Mouse (Mus musculus) layer of hippocampus, adult 2 months (tissue): Measurements from ENCODE around the gene Lime1. TPM values are rescaled to one million over a fixed set of nuclear protein-coding genes. Genes with fewer than 3 reads are reported as not detected.

ENCODE experiments used
- DNase-seq, 2 experiments: peaks; one replicate each; pipeline ENCODE4 v3.0.0; 2022; ENCODE audit warnings: low spot score in 2 of 2
- H3K27ac ChIP-seq: fragments of 200-600 bp; 2 replicates; pipeline ENCODE4 v1.8.1; 2022
- H3K4me3 ChIP-seq: fragments of 200-600 bp; 2 replicates; pipeline ENCODE4 v1.8.1; 2022; ENCODE audit warnings: mild to moderate bottlenecking
- CTCF ChIP-seq: fragments of 200-600 bp; conservative IDR thresholded peaks from 2 replicates; pipeline ENCODE4 v1.8.1; 2022; ENCODE audit warnings: antibody characterized with exemption, mild to moderate bottlenecking, moderate library complexity
- total RNA-seq, 2 experiments: library from RNA; stranded (reverse); gene quantifications; 2 replicates each; pipeline ENCODE4 v1.2.3; 2021

Gene Lime1
- total RNA-seq, 2 experiments from 2014 or later = 35.2 to 49.5 TPM

DNA sequence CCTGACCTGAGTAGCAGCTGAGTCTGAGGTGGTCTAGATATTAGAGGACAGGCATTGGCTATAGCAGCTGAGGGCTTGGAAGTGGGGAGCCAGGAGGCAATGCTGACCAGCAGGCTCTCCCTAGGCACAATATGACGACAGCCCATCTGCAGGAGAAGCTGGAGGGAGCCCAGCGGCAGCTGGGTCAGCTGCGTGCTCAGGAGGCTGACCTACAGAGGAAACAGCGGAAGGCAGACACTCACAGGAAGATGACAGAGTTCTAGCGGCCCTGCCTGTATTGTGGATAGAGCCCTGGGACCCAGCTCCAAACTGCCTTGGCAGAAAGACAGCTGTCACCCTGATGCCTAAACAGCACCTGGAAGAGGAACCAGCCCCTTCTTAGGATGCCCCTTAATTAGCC is 373 bp downstream of the Lime1 start:
- H3K27ac ChIP-seq = no peak overlapping the region
- no peak for TF ChIP-seq CTCF
- DNase-seq = no peak
- H3K4me3 ChIP-seq = no peak overlapping the region

GRCm38 (mm10) chr2:181381107-181381506 is 1.2 kb downstream of the Lime1 start:
- DNase-seq = no peak
- Histone ChIP-seq H3K27ac (no peak overlapping the region), H3K4me3 (no peak overlapping the region)
- no peak for TF ChIP-seq CTCF

DNA sequence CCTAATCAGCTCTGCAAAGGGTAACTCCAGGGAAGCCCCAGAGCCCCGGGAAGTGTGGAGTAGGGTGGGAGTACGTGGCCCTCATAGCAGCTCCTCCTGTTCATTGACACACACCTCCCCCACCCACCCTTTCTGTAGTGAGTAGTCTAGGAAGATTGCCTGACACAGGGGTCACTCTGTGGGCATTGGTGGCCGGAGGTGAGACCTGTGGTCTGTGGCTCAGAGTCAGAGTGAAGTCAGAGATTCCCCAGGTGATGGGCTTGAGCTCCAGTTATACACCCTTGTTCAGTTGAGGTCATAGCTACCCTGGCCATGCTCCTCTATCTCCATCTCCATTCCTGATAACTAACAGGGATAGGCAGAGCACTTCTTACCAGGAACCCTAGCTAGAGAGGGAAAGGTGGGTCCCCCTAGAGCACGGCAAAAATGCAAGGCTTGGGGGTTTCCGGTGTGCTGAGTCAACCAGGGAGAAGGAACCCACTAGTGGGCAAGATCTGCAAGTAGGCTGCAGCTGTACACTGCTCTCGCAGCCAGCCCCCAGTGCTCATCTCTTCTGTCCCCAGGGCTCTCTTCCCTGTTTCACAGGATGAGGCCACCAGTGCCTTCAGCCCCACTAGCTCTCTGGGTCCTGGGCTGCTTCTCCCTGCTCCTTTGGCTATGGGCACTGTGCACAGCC is 1.9 kb downstream of the Lime1 start:
- Histone ChIP-seq H3K4me3 (no peak overlapping the region), H3K27ac (no peak overlapping the region)
- TF ChIP-seq CTCF = no peak
- no peak for DNase-seq

- Histone ChIP-seq H3K4me3 (no peak overlapping the region), H3K27ac (no peak overlapping the region)
- no peak for DNase-seq
- no peak for TF ChIP-seq CTCF
These were observed 4.6 kb downstream of the Lime1 start for GRCm38 (mm10) chr2:181384463-181384862.

DNA sequence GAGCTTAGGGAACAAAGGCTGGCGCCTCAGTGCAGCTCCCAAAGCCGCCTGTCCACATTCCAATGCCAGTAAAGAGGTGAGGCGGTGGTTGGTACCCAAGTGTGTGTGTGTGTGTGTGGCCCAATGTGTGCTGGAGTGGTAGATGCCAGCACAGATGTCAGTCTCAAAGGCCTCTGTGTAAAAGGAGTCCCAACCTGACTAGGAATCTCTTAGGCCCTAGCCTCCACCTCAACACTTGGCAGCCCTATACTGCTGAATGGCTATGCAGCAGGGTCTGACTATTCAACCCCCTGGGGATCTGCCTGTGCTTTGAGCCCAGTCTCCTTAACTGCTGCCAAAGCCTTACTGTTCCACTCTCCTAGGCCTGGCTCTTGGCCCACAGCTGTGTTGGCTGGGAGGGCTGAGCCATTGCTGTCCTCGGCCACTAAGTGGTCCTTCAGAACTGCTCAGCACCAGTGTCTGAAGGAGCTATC is 5.1 kb downstream of the Lime1 start:
- Histone ChIP-seq H3K4me3 (no peak overlapping the region), H3K27ac (peak overlapping the region; percentile 62)
- peak in 1 of 2 experiments; percentile 37 for DNase-seq
- TF ChIP-seq CTCF = no peak

DNA sequence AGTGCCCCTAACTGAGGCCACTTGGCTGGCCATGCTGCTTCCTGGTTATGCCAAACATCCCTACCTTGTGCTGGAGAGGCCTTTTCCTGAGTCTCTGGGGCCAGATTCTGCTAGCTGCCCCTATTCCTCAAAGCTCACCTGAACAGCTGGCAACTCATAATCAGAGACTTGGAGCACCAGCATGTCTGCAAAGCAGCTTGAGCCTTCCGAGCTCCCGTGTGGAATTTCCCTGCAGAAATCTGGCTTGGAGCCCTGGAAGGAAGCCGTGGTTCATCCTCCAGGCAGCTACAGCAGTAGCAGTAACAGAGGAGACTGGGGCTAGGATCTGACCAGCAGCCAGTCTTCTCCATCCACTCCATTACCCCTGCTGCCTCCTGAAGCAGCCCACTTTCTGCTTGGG is 6.0 kb downstream of the Lime1 start:
- Histone ChIP-seq H3K27ac (peak overlapping the region; percentile 62), H3K4me3 (no peak overlapping the region)
- peak; percentile 44 to 67 for DNase-seq
- TF ChIP-seq CTCF = no peak

GRCm38 (mm10) chr2:181386663-181387210 is 6.9 kb downstream of the Lime1 start:
- H3K4me3 ChIP-seq = no peak overlapping the region
- TF ChIP-seq CTCF = no peak
- no peak for DNase-seq
- no peak overlapping the region for H3K27ac ChIP-seq

DNA sequence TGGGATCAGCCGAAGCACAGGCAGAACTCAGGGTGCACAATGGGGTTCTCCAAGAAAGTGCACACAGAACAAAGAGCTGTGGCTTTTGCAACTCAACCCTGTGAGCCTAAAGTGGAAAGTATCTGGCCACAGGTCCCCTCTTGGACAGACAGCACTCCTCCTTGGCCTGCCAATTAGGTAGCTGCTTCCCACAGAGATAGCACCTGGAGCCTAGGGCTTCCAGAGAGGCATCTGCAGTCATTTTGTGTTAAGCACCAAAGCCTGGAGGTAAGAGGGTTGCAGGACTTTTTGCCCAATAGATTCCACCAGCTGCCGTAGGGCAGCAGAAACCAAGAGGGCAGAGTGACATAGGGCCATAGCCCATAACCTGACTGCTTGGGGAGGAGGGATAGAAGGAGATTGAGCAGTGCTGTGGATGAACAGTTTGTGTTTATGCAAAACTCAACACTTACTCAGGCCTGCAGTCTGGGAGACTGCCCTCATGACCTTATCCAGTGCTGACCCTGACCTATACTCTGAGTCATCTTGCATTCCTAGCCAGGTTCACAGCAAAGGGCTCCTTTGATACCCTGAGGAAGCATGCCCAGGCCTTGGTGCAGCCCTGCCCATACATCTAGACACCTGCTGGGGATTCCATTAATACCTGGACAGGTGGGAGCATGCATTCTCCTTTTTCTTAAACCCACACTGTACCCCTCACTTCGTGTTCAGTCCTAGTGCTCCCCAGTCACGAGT is 10.4 kb downstream of the Lime1 start:
- DNase-seq = no peak
- H3K27ac ChIP-seq = no peak overlapping the region
- no peak for TF ChIP-seq CTCF
- H3K4me3 ChIP-seq = no peak overlapping the region

DNA sequence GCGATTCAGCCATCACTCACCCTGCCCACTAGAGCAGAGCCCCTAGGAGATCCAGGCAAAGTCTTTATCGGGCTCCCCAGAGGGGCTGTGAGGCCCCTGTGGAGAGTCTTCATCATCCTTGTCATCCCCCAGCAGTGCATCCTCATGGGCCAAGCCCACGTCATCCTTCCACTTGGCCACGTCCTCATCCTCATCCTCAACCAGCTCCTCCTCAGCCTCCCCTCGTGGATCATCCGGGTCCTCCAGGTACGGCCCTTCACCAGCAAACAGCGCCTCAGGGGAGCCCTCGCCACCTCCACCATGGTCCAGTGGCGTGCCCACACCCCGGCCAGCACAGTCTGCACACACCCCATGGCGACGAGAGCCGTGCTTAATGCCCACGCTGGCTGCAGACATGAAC is 11.1 kb downstream of the Lime1 start:
- DNase-seq = no peak
- Histone ChIP-seq H3K4me3 (no peak overlapping the region), H3K27ac (no peak overlapping the region)
- TF ChIP-seq CTCF = no peak

- H3K27ac ChIP-seq = no peak overlapping the region
- no peak for DNase-seq
- no peak for TF ChIP-seq CTCF
- no peak overlapping the region for H3K4me3 ChIP-seq
These were observed 11.7 kb downstream of the Lime1 start for GRCm38 (mm10) chr2:181391541-181391940.

DNA sequence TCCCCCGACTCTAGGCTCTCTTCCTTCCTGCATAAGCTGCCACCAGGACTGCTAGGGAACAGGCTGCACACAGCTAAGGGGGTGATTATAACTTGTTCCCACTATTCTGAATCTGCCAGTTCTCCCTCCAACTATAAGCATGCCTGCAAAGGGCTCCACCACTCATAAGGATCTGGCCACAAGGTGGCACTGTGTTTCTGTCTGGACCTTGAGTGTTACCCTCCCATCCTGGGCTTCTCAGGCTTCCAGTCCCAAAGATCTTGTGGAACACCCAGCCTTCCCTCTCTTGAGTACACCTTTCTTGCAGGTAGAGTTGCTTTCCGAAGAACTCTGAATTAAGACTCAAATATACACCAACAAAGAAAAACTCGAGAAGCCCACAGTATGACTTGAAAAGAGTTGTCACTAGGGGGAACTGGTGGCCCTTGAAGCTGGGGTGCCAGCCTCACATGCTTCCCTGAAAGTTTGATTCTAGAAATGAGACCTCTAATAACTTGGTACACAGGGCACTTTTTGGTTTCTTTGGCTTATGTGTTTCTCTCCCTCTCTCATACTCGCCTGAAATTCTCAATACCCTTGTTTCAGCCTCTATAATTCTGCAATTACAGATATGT is 12.8 kb downstream of the Lime1 start:
- no peak overlapping the region for H3K27ac ChIP-seq
- peak; percentile 96 for TF ChIP-seq CTCF
- peak; percentile 83 to 87 for DNase-seq
- H3K4me3 ChIP-seq = no peak overlapping the region

GRCm38 (mm10) chr2:181394086-181394485 is 14.2 kb downstream of the Lime1 start:
- TF ChIP-seq CTCF = no peak
- no peak for DNase-seq
- no peak overlapping the region for H3K4me3 ChIP-seq
- no peak overlapping the region for H3K27ac ChIP-seq

DNA sequence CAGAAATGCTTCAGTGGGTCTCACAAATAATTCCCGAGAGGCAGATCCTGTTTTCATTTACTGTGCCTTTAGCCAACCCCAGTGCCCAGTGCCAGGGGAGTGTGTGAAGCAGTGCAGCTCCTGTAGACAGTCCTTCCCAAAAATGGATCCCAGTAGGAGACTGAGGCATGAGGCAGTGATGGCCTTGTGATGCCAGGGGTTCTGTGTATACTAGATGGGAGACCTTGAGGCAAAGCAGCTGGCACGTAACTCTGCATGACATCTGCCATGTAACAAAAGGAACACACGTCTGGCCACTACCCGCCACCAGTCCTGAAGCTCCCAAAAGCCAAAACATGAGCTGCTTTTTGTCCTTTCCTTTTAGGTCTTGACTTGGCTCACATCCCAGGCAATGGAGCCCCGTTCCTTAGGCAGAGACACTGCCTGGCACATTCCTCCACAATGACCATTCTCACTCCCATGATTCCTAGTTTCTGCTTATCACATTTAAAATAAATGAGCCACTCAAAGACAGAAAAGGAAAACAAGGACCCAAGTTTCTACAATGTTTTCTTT is 17.4 kb downstream of the Lime1 start:
- Histone ChIP-seq H3K27ac (no peak overlapping the region), H3K4me3 (no peak overlapping the region)
- TF ChIP-seq CTCF = no peak
- no peak for DNase-seq
